In genomic region chr4:105007360-105008018, GRCm38 (mm10) we compare ENCODE assay signal across 27 mouse cellular contexts.
A peak's percentile ranks its signal among the peaks of the same experiment; 100 is the strongest.
DNase-seq lines count a peak whose midpoint lies in the region; ATAC-seq and TF ChIP-seq lines count a peak whose summit lies in the region.
"Had no signal": no experiment of that assay in that cellular context is flagged by ENCODE, and none has a peak within 500 bp of the region (broad histone marks: within the 10 kb centered on the region; RNA-seq: fewer than 3 reads in every experiment).

No protein-coding gene starts in this region.

- whole genome bisulfite sequencing in limb, embryonic 10.5 days, result 90% methylated on average over 4 of the region's 4 CpGs

- peaks cover 0 to 19% of the 10 kb centered on the region in 2 experiments; a peak in 2 of 4 replicates for H3K36me3 ChIP-seq in MEL (ENCODE audit: control insufficient read depth in 1 of 2, insufficient read depth in 2 of 2, low read length in 2 of 2)
- H3K36me3 ChIP-seq in limb, embryonic 10.5 days, result no peaks in the 10 kb centered on the region
- H3K36me3 ChIP-seq: forebrain, embryonic 15.5 days; hindbrain, embryonic 12.5 days; hindbrain, embryonic 15.5 days had no signal

- H3K79me2 ChIP-seq in MEL (ENCODE audit: control insufficient read depth, insufficient read depth, low read length, poor library complexity), result no peaks in the 10 kb centered on the region

- peaks cover 2 to 17% of the 10 kb centered on the region in 2 experiments for H3K4me1 ChIP-seq in MEL (ENCODE audit: control insufficient read depth in 1 of 2, insufficient read depth in 2 of 2, low read length in 2 of 2)
- no peaks in the 10 kb centered on the region for H3K4me1 ChIP-seq in limb, embryonic 10.5 days
- H3K4me1 ChIP-seq: forebrain, embryonic 15.5 days; heart, embryonic 10.5 days; heart, embryonic 13.5 days; hindbrain, embryonic 12.5 days; hindbrain, embryonic 15.5 days had no signal

- no peak for TF ChIP-seq POLR2A in MEL (IDR thresholded peaks at IDR 0.05; ENCODE audit: control insufficient read depth in 1 of 2, insufficient read depth in 1 of 2, low read depth in 1 of 2, low read length in 2 of 2, poor library complexity in 1 of 2)

- no peaks in the 10 kb centered on the region for H3K9me3 ChIP-seq in MEL (replicated peaks; ENCODE audit: insufficient read depth, low read length)
- no peaks in the 10 kb centered on the region for H3K9me3 ChIP-seq in limb, embryonic 10.5 days (replicated peaks)
- H3K9me3 ChIP-seq: forebrain, embryonic 15.5 days; heart, embryonic 10.5 days; hindbrain, embryonic 12.5 days had no signal

- H3K9ac ChIP-seq in MEL (ENCODE audit: control insufficient read depth, low read depth, low read length, poor library complexity, severe bottlenecking), result no peak overlapping the region; the same call in none of the 2 replicates
- H3K9ac ChIP-seq: forebrain, embryonic 15.5 days; heart, embryonic 13.5 days; hindbrain, embryonic 12.5 days; hindbrain, embryonic 15.5 days had no signal

- H3K27me3 ChIP-seq in MEL (ENCODE audit: control insufficient read depth in 1 of 2, insufficient read depth in 2 of 2, low read length in 2 of 2), result no peaks in the 10 kb centered on the region
- no peaks in the 10 kb centered on the region for H3K27me3 ChIP-seq in limb, embryonic 10.5 days (ENCODE audit: low read depth, poor library complexity, severe bottlenecking)
- H3K27me3 ChIP-seq: forebrain, embryonic 15.5 days; heart, embryonic 13.5 days; hindbrain, embryonic 12.5 days; hindbrain, embryonic 15.5 days; Patski had no signal

- TF ChIP-seq RAD21 in MEL (IDR thresholded peaks at IDR 0.05; ENCODE audit: low read depth, low read length), result no peak

- DNase-seq in heart, adult 11 months, result peak; percentile 82
- no peak for DNase-seq in heart, adult 18-20 months
- peak; percentile 63 for DNase-seq in MEL (ENCODE audit: low read depth, low spot score)
- no peak for DNase-seq in lung, postnatal 14 days
- DNase-seq in spleen, postnatal 36 days (ENCODE audit: low spot score in 2 of 2), result no peak
- DNase-seq in limb, embryonic 10.5 days (ENCODE audit: low spot score), result no peak
- DNase-seq: adrenal gland, adult 8-10 months; adrenal gland, postnatal 25 days; B cell, adult 2 months; cerebellum, adult 11-12 months; cerebellum, adult 8-10 months; cerebellum, postnatal 10 days; cerebellum, postnatal 36 days; gastrocnemius, postnatal 10 days; gastrocnemius, postnatal 36 days; heart, adult 2 months; heart, postnatal 14 days; heart, postnatal 4 days had no signal

- ATAC-seq in granulocyte monocyte progenitor cell, adult 5-6 weeks (replicated peaks; ENCODE audit: poor library complexity, severe bottlenecking), result peak; percentile 94
- ATAC-seq in megakaryocyte progenitor cell, adult 5-6 weeks (replicated peaks; ENCODE audit: poor library complexity), result peak; percentile 79
- ATAC-seq: forebrain, embryonic 15.5 days; intestine, postnatal 0 days; Patski had no signal

- no peak; a peak in 1 of 4 replicates for TF ChIP-seq EP300 in MEL (IDR thresholded peaks at IDR 0.05; ENCODE audit: low read depth in 1 of 2, low read length in 2 of 2)

- no peak for TF ChIP-seq CTCF in MEL (IDR thresholded peaks at IDR 0.05 in 2 of 3, conservative IDR thresholded peaks at IDR 0.05 in 1 of 3; ENCODE audit: control insufficient read depth in 1 of 3, insufficient read depth in 1 of 3, low read depth in 2 of 3, low read length in 3 of 3, poor library complexity in 1 of 3, severe bottlenecking in 1 of 3)

- H3K27ac ChIP-seq in MEL (ENCODE audit: control insufficient read depth, low read depth, low read length), result peak overlapping the region; percentile 48
- H3K27ac ChIP-seq in limb, embryonic 10.5 days, result no peak overlapping the region
- H3K27ac ChIP-seq: forebrain, embryonic 15.5 days; heart, adult 2 months; heart, embryonic 10.5 days; heart, embryonic 13.5 days; hindbrain, embryonic 12.5 days; hindbrain, embryonic 15.5 days had no signal

- no peak overlapping the region for H3K4me3 ChIP-seq in MEL (ENCODE audit: control insufficient read depth in 1 of 2, insufficient read depth in 1 of 2, low read depth in 2 of 2, low read length in 2 of 2)
- H3K4me3 ChIP-seq in limb, embryonic 10.5 days, result no peak overlapping the region
- H3K4me3 ChIP-seq: forebrain, embryonic 15.5 days; heart, adult 2 months; heart, embryonic 10.5 days; heart, embryonic 13.5 days; hindbrain, embryonic 12.5 days; hindbrain, embryonic 15.5 days had no signal

TF ChIP-seq in MEL, 35 proteins besides CTCF, POLR2A, EP300 and RAD21:
- TF ChIP-seq GATA1 (IDR thresholded peaks at IDR 0.05; ENCODE audit: low read depth, low read length) (0 out of 2 replicates have a peak, but pooled peaks have one; percentile 10), ETS1 (IDR thresholded peaks at IDR 0.05; ENCODE audit: low read depth, low read length) (no peak)
TF ChIP-seq in MEL: peak in this region for 1.

Comparison
In these comparisons a context has a peak if more than half of its experiments do, and no peak if none do; other contexts are left out.
1. DNase-seq: peak in heart, adult 11 months (single experiment) and MEL (single experiment); none in heart, adult 18-20 months (0 of 2), lung, postnatal 14 days (single experiment), spleen, postnatal 36 days (0 of 2) and limb, embryonic 10.5 days (single experiment).